Mouse (Mus musculus): ENCODE measurements around the gene Celsr1. TPM values are rescaled to one million over a fixed set of nuclear protein-coding genes. Genes with fewer than 3 reads are reported as not detected.

Gene Celsr1
- polyA plus RNA-seq, 2 experiments from 2014 or later, result 3.3 to 3.8 TPM

- ATAC-seq, result no peak
Observed at GRCm38 (mm10) chr15:86064191-86064849, 30.7 kb upstream of the Celsr1 start.

- peak; percentile 66 for ATAC-seq
Observed at GRCm38 (mm10) chr15:86061848-86062481, 28.4 kb upstream of the Celsr1 start.

- no peak for ATAC-seq
Observed at GRCm38 (mm10) chr15:86061221-86061620, 27.6 kb upstream of the Celsr1 start.

GRCm38 (mm10) chr15:86060581-86060980 lies 27.0 kb upstream of the Celsr1 start:
- no peak for ATAC-seq

GRCm38 (mm10) chr15:86059835-86060380 lies 26.3 kb upstream of the Celsr1 start:
- ATAC-seq, result no peak

GRCm38 (mm10) chr15:86058931-86059834 lies 25.6 kb upstream of the Celsr1 start:
- no peak for ATAC-seq

GRCm38 (mm10) chr15:86058394-86058915 lies 24.9 kb upstream of the Celsr1 start:
- peak; percentile 40 for ATAC-seq

GRCm38 (mm10) chr15:86057908-86058307 lies 24.3 kb upstream of the Celsr1 start:
- no peak for ATAC-seq

- ATAC-seq, result no peak
Observed at GRCm38 (mm10) chr15:86057413-86057812, 23.8 kb upstream of the Celsr1 start, which contains the start of gene Gramd4. Gene Gramd4, plus strand, starts transcription at chr15:86057695.

- ATAC-seq, result no peak
Observed at GRCm38 (mm10) chr15:86056221-86056760, 22.7 kb upstream of the Celsr1 start.

- peak; percentile 8 for ATAC-seq
Observed at GRCm38 (mm10) chr15:86054861-86055260, 21.3 kb upstream of the Celsr1 start.

- peak; percentile 62 for ATAC-seq
Observed at GRCm38 (mm10) chr15:86053890-86054536, 20.4 kb upstream of the Celsr1 start.

- ATAC-seq, result no peak
Observed at GRCm38 (mm10) chr15:86051878-86052478, 18.4 kb upstream of the Celsr1 start.

GRCm38 (mm10) chr15:86051152-86051551 lies 17.6 kb upstream of the Celsr1 start:
- ATAC-seq, result peak; percentile 52

GRCm38 (mm10) chr15:86050170-86050743 lies 16.7 kb upstream of the Celsr1 start:
- no peak for ATAC-seq

- no peak for ATAC-seq
Observed at GRCm38 (mm10) chr15:86049510-86049909, 15.9 kb upstream of the Celsr1 start.

- no peak for ATAC-seq
Observed at GRCm38 (mm10) chr15:86042364-86042763, 8.8 kb upstream of the Celsr1 start.

GRCm38 (mm10) chr15:86041421-86041820 lies 7.8 kb upstream of the Celsr1 start:
- ATAC-seq, result no peak

- ATAC-seq, result peak; percentile 65
Observed at GRCm38 (mm10) chr15:86038802-86039201, 5.2 kb upstream of the Celsr1 start.

GRCm38 (mm10) chr15:86035913-86036312 lies 2.3 kb upstream of the Celsr1 start:
- ATAC-seq, result no peak

- ATAC-seq, result peak; percentile 7
Observed at GRCm38 (mm10) chr15:86034781-86035360, 1.3 kb upstream of the Celsr1 start.
